Mouse (Mus musculus) kidney, postnatal 14 days (tissue): ENCODE data around the gene Slfn9.
"Not testable (repeated sequence)": the region's sequence is repeated elsewhere in the genome, so short reads cannot be mapped to it uniquely, and the experiment has no call there.

ENCODE experiments used
- DNase-seq: peaks from one replicate; pipeline ENCODE4 v3.0.0; 2022; ENCODE audit warnings: mixed read lengths

Slfn9 gene

GRCm38 (mm10) chr11:82991469-82992166 lies at the start of gene Slfn9:
Slfn9 (minus strand) TSS chr11:82991830.
- peak; percentile 50 for DNase-seq

DNA sequence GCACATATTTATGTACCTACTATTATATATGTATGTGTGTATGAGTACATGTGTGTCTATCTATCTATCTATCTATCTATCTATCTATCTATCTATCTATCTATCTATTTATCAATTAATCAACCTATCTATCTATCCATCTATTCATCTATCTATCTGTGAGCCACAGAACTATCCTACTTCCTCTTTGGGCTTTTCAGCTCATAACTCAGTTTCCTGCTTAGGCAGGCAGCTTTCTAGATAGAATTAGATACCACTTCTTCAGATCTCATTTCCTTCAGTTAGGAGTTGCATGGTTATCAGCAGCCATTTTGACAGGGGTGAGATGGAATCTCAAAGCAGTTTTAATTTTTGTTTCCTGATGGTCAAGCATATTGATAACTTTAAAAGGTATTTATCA lies 49.4 kb upstream of the Slfn9 start:
- DNase-seq = no peak

- DNase-seq = no peak
These were observed 48.7 kb upstream of the Slfn9 start for GRCm38 (mm10) chr11:83040325-83040724.

- no peak for DNase-seq
These were observed 48.2 kb upstream of the Slfn9 start for GRCm38 (mm10) chr11:83039796-83040195.

DNA sequence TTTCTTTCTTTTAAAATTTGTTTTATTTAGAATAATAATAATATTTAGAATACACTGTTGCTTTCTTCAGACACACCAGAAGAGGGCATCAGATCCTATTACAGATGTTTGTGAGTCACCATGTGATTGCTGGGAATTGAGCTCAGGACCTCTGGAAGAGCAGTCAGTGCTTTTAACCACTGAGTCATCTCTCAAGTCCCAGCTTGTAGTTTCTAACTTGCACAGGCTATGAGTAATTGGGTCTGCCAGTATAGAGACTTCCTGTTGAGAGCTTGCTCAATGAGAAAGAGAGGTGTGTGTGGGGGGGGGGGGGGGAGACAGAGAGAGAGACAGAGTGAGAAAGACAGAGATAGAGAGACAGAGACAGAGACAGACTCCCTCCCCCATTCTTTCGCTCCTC lies 47.5 kb upstream of the Slfn9 start:
- DNase-seq = no peak

- not testable (repeated sequence) for DNase-seq
These were observed 47.1 kb upstream of the Slfn9 start for GRCm38 (mm10) chr11:83038686-83039085.

DNA sequence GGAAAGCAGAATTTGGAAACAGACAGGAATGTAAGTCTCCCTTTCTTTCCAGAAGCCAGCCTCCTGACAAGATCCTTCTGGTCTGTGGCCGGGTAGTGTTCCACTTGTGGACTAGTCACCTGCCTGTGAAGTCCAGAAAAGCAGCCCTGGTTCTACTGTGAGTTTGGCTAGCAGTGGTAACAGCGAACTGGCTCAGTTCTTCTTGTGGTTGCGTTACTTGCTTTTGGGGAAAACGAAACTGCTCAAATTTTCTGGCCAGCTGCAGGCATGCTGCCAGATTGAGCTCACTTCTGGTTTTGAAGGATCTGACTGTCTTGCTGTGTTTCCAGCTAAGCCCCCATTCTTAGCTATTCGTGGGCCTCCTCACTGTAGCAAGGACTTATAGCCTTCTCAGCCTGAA lies 29.0 kb upstream of the Slfn9 start, which contains the start of gene Slfn8:
TSS of gene Slfn8 (minus strand) at position 190 of the 400 bp plus-strand sequence.
- no peak for DNase-seq

- not testable (repeated sequence) for DNase-seq
These were observed 28.2 kb upstream of the Slfn9 start for GRCm38 (mm10) chr11:83019561-83020519.

GRCm38 (mm10) chr11:83016093-83016492 lies 24.5 kb upstream of the Slfn9 start:
- no peak for DNase-seq

DNA sequence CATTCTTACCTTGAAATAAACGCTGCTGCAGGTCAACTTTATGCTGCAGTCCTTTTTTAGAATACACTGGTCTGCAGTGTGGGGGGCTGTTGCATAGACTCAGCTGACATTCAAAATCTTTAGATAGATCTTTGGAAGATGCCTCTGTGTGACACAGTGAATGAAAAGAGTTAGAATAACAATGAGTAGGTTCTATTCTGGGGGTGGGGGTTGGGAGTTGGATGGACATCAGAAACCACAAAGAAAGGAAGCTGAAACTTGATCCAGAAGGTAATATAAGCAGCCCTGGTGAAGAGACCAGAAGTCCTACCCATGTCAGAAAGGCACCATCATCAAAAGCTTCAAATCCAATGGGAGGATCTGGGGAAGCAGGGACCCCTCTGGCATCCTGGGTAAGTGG lies 21.7 kb upstream of the Slfn9 start:
- DNase-seq = no peak

DNA sequence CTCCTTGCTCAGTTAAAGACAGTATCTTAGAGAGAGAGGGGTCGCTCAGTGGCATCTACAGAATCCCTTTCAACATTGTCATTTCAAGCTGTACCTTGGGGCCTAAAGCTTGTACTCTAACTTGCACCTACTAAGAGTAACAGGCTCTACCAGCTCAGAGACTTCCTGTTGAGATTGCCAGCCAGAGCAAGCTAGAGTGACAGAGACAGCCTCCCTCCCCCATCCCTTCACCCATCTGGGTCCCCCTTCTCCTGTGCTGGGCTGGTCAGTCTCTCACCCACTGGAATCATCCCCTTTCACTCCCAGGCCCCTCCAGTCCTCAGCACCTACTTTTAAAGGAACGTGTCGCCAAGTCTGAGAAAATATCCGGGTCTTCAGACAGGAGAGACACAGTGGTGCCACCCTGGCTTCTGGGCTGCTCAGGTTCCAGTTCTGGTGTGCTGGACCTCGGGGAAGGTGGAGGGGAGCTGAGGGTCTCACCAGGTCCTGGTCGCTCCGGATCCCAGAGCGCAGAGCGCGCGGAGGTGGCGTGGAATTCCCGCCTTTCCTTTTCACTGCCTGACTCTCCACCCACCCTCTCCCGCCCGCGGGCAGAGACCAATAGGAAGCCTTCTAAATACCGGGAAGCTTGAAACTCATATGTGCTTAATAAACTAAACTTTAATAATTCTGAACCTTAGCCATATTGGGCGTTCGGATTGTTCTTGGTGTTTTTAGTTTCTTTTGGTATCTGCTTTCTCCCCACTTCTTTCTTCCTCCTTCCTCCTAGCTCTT lies 831 bp downstream of the Slfn9 start:
- peak; percentile 40 for DNase-seq

- peak; percentile 17 for DNase-seq
These were observed 2.3 kb downstream of the Slfn9 start for GRCm38 (mm10) chr11:82989357-82989756.

- no peak for DNase-seq
These were observed 4.0 kb downstream of the Slfn9 start for GRCm38 (mm10) chr11:82987621-82988020.

- no peak for DNase-seq
These were observed 8.4 kb downstream of the Slfn9 start for GRCm38 (mm10) chr11:82983193-82983592.

DNA sequence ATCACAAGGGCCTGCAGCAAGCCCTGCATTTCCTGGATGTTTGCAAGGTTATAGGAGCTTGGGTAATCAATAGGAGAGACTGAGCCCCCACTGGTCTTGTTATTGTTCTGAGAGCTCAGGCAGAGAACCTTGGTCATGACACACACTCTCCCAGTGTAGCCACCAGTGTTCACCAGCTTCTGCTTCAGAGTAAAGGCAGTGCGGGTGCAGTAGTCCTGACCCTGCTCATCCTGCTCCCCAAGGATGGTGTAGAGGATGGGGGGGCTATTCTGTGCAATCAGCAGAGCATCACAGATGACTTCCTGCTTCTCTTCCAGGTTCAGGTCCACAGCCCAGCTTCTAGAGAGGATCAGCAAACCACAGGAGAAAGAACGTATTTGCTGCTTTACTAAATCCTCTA lies 9.2 kb downstream of the Slfn9 start:
- not testable (repeated sequence) for DNase-seq

DNA sequence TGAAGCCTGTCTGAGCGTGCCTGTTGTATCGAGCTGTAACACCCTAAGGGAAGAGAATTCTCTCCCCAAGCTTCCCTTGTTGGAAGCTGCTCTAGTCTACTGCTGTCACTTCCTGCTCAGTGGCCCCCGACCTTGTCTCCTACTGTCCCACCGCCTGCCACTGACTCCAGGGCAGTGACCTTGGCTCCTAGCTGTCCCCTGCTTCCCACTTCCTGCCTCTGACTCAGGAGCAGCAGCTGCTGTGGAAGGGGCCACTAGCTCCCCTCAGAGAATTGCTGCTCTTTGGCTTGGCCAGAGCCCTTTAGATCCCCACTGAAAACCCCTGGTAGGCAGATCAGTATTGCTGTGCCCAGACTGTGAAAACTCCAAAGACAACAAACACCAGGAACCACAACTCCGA lies 17.7 kb downstream of the Slfn9 start:
- DNase-seq = peak; percentile 71

DNA sequence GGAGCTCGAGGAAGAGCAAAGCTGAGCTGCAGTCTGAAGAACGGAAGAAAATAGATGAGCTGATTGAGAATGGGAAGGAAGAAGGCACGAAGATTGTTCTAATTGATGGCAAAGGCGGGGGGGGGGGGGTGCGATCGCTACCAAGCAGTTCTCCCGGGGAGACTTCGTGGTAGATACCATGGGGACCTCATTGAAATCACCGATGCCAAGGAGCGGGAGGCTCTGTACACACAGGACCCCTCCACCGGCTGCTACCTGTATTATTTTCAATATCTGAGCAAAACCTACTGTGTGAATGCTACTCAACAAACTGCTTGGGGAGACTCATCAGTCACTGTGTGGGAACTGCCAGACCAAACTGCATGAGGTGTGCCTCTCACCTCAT lies 20.0 kb downstream of the Slfn9 start:
- DNase-seq = no peak

DNA sequence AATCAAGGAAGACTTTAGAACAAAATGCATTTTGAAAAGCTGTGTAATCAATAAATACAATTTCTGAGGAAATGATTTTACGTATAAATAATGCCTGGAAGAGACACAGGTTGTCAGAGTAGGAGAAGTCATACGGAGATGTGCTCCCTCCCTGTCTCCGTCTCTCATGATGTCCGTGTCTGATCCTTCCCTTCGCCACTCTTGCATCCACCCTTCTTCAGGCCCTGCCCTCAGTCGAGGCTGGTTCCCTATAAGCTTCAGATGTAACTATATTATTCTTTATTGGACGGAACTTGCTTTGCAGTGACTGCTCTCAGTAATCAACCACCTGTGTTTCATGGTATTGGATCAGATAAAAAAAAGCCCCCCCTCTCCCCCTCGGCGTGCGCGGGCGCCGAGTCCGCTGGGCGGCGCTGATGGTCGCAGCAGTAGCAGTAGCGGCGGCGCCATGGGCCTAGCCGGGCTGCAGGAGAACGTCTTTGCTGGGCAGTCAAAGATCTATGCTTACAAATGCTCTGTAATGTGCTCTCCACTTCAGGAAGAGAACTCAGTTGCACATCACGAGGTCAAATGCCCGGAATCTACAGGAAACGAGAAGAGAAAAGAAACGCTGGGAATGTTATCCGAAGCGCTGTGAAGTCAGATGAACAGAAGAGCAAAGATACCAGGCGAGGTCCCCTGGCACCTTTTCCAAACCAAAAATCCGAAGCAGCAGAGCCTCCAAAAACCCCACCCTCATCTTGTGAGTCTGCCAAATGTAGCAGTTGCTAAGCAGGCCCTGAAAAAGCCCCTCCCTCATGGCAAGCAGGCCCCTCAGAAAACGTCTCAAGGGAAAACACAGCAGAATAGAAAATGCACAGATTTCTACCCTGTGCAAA lies 20.7 kb downstream of the Slfn9 start:
- DNase-seq = peak; percentile 45

GRCm38 (mm10) chr11:82962215-82962614 lies 29.4 kb downstream of the Slfn9 start:
- DNase-seq = no peak

- DNase-seq = no peak
These were observed 29.9 kb downstream of the Slfn9 start for GRCm38 (mm10) chr11:82961743-82962142.

DNA sequence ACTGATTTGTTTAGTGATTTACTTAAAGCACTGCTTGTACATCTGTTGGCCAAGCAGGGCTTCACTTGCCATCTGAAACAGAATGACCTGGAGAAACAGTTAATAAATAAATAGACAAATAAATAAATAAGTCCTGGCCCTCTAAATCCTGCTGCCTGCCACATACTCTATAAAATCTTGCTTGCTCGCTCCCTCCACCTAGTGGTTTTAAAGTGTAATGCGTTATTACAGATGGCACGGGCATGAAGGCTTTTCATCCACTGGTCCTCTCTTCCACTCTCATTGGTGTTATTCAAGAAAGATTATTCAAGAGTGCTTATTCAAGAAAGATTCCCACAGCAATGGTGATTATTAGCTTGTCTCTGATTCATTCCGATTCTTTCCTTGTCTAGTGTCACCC lies 32.0 kb downstream of the Slfn9 start:
- DNase-seq = peak; percentile 72

GRCm38 (mm10) chr11:82956925-82957324 lies 34.7 kb downstream of the Slfn9 start:
- DNase-seq = no peak
